Mouse (Mus musculus) stomach, embryonic 15.5 days (tissue): ENCODE results near the gene Syn3. TPM values are rescaled to one million over a fixed set of nuclear protein-coding genes. Genes with fewer than 3 reads are reported as not detected.

Experiments used
- ATAC-seq: fragments of 200-750 bp; cut with Nextera tagmentation; 2 replicates; pipeline ENCODE4 v1.8.0; 2017; ENCODE audit warnings: low read depth, moderate number of reproducible peaks, moderate TSS enrichment; ENCODE audit not compliant: insufficient read depth, low FRiP score
- H3K27ac ChIP-seq: fragments of 300-500 bp; sonication (generic); 2 replicates; pipeline ENCODE4 v1.5.1; 2015; ENCODE audit warnings: mild to moderate bottlenecking, inconsistent platforms
- H3K27me3 ChIP-seq: fragments of 300-500 bp; sonication (generic); replicated peaks from 2 replicates; pipeline ENCODE4 v1.6.1; 2015; ENCODE audit warnings: inconsistent platforms
- H3K36me3 ChIP-seq: fragments of 300-500 bp; sonication (generic); 2 replicates; pipeline ENCODE4 v1.6.1; 2015; ENCODE audit warnings: inconsistent platforms
- H3K4me1 ChIP-seq: fragments of 300-500 bp; sonication (generic); 2 replicates; pipeline ENCODE4 v1.6.1; 2015; ENCODE audit warnings: inconsistent platforms
- H3K4me2 ChIP-seq: fragments of 300-500 bp; sonication (generic); 2 replicates; pipeline ENCODE4 v1.6.1; 2015; ENCODE audit warnings: mild to moderate bottlenecking, inconsistent platforms
- H3K4me3 ChIP-seq: fragments of 300-500 bp; sonication (generic); replicated peaks from 2 replicates; pipeline ENCODE4 v1.5.1; 2015; ENCODE audit warnings: inconsistent platforms
- H3K9ac ChIP-seq: fragments of 300-500 bp; sonication (generic); 2 replicates; pipeline ENCODE4 v1.6.1; 2015; ENCODE audit warnings: inconsistent platforms
- H3K9me3 ChIP-seq: fragments of 300-500 bp; sonication (generic); 2 replicates; pipeline ENCODE4 v1.6.1; 2016; ENCODE audit warnings: inconsistent platforms
- whole genome bisulfite sequencing: fragments of 180-500 bp; shearing (Covaris S2); methylation state at CpG from one replicate; pipeline ENCODE4 v1.1.7; 2015; 5-methylcytosine and 5-hydroxymethylcytosine counted together
- polyA plus RNA-seq: library from polyadenylated mRNA; unstranded; fragments of >200 nt; fragmentation: Nextera tagmentation; extraction: Ambion mirVana; gene quantifications from 2 replicates; pipeline ENCODE4 v1.2.1, GENCODE M21; 2015

Gene Syn3
- polyA plus RNA-seq, 1 experiment from 2014 or later: 3.5 TPM

DNA sequence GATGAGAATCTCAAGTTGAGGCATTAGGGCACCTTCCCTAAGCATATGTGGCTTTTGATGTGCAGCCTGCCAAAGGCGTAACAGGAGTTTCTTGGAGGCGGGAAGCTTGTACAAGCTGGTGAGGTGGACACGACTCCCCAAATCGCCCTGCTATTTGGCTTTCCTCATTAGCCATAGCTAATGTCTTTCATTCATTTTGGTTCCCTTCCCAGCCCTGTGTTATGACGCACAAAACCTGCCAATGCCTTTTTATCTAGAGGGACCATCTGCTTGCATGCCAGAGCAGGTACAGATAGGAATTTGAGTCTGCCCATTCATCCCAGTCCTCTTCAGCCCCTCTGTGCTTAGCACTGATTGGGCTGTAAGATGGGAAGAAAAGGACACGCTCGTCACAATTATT, 158.3 kb downstream of the Syn3 start:
- H3K9me3 ChIP-seq: no peaks in the 10 kb centered on the region
- peaks cover 6% of the 10 kb centered on the region for H3K36me3 ChIP-seq
- peaks cover 57% of the 10 kb centered on the region for H3K4me1 ChIP-seq
- ATAC-seq: no peak
- 77% methylated on average over 7 of the region's 7 CpGs for WGBS
- no peaks in the 10 kb centered on the region for H3K27me3 ChIP-seq
- H3K9ac ChIP-seq: no peak overlapping the region
- H3K4me2 ChIP-seq: no peak overlapping the region
- no peak overlapping the region for H3K4me3 ChIP-seq
- peak overlapping the region; percentile 85; the same call in 1 of the 2 replicates for H3K27ac ChIP-seq

DNA sequence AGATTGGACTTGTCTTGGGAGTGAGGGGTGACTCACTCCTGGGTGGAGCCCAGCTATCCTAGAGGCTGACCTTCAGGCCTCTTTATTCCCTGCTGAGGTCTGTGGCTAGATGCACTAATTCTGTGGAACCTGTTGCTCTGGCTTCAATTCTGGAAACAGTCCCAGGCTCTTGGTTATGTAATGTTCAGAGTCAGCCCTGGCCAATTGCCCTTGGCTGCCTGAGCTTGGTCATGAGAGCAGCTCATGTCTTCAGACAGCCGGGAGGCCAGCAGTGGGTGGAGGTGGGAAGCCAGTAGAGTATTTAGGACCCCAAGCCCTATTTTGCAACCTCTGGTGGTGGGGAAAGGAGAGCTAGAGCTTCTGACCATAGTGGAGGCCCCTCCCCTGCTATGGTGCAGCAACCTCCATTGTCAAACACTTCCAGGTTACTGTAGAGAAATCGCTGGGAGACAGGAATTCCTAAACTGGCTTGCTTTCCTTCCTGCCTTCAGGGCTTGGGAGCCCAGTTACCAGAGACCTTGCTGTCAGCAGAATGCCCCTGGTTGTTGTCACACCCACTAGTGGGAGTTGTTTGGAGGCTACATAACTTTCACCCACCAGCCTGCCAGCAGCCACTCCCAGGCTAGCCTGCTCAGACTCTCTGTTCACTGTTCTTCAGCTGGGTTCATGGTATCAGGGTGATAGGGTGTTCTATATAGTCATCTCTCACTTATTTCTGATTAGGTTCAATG, 158.9 kb downstream of the Syn3 start:
- 37% methylated on average over 2 of the region's 2 CpGs for WGBS
- Histone ChIP-seq H3K9me3 (no peaks in the 10 kb centered on the region), H3K27me3 (no peaks in the 10 kb centered on the region), H3K36me3 (peaks cover 6% of the 10 kb centered on the region), H3K27ac (peak overlapping the region; percentile 85), H3K4me1 (peaks cover 57% of the 10 kb centered on the region), H3K4me2 (no peak overlapping the region), H3K9ac (no peak overlapping the region), H3K4me3 (no peak overlapping the region)
- ATAC-seq: peak; percentile 67

DNA sequence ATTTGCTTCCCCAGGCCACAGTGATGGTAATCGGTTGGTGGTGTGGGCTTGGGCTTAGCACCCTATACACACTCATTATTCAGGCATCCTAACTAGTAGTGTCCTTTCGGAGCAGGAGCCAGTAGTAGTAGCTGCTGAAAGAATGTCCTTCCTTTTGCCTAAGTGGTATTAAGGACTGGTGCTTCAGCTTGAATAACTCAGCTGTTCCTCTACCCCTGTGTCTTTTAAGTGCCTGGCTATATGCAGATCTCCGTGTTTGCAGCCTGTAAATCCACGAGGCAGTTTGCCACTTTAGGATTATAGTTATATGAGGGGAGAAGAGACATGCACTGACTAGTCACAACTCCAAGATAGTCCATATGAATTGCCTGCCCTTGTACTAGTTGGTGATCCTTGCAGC, 159.6 kb downstream of the Syn3 start:
- no peak overlapping the region for H3K4me3 ChIP-seq
- 68% methylated on average over 4 of the region's 4 CpGs for WGBS
- no peak overlapping the region for H3K4me2 ChIP-seq
- peak overlapping the region; percentile 85 for H3K27ac ChIP-seq
- H3K4me1 ChIP-seq: peaks cover 62% of the 10 kb centered on the region
- no peak for ATAC-seq
- no peaks in the 10 kb centered on the region for H3K27me3 ChIP-seq
- H3K9ac ChIP-seq: no peak overlapping the region
- no peaks in the 10 kb centered on the region for H3K36me3 ChIP-seq
- H3K9me3 ChIP-seq: no peaks in the 10 kb centered on the region

DNA sequence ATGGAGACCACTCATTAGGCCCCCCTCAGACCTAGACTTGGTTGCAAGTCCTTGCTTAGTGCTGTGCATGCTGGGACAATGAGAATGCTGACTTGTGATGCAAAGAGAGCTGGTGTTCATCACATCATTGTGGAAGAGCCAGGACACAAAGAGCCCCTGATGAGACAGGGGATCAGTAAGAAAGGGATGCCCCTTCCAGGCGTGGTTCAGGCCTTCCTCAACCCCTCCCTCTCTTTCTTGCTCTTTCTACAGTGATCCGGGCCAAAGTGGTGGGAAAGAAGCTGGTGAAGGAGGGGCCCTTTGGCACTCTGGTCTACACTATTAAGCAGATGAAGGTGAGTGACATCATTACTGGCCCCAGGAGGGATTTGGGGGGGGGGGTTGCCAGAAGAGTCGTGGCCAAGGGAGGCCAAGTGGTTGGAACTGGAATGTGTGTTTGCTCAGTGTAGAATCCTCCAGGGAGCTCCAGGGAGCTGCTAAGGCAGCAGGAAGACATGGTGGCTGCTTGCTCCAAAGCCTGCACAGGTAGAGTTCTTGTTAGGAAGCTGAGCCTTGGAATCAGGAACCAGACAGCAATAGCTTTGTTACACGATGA, 160.5 kb downstream of the Syn3 start:
- Histone ChIP-seq H3K4me2 (no peak overlapping the region), H3K9ac (no peak overlapping the region), H3K4me3 (no peak overlapping the region), H3K4me1 (peaks cover 65% of the 10 kb centered on the region), H3K36me3 (no peaks in the 10 kb centered on the region), H3K9me3 (no peaks in the 10 kb centered on the region), H3K27me3 (no peaks in the 10 kb centered on the region), H3K27ac (no peak overlapping the region)
- no peak for ATAC-seq
- WGBS: 69% methylated on average over 4 of the region's 4 CpGs

DNA sequence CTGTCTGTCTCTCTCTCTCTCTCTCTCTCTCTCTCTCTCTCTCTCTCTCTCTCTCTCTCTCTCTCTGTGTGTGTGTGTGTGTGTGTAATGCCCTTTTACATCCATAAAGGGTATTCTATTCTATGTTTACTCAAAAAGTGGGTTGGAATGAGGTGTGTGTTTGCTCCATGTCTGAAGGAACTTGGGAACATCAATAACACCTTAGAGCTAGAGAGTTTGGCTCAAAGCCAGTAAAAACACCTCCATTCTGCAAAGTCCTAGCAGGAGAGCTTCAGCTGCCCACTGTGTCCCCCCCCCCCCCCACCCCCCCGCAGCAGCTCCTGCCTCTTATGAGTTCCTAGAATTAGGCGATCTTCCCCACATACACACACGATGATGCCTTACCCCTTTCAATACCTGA, 161.5 kb downstream of the Syn3 start:
- no peak for ATAC-seq
- H3K4me1 ChIP-seq: peaks cover 67% of the 10 kb centered on the region
- H3K4me2 ChIP-seq: no peak overlapping the region

DNA sequence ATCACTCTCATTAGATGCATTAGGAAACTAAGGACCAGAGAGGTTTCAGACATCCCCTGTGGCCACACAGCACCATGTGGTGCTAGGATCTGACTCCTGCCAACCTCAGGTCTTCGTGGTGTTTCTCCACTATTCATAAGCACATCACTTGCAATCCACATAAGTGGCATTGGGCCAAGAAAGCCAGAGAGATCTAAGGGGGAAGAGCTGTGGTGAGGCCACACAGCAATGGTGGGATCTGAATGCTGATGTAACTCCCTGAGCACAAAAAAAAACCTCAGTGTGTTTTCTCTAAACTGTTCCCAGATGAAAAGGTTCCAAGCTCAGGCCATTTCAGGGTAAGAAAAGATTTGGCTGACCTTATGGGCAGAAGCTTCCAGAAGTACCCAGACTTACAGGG, 162.2 kb downstream of the Syn3 start:
- Histone ChIP-seq H3K4me3 (no peak overlapping the region), H3K4me2 (no peak overlapping the region), H3K27me3 (no peaks in the 10 kb centered on the region), H3K36me3 (no peaks in the 10 kb centered on the region), H3K9me3 (no peaks in the 10 kb centered on the region), H3K9ac (no peak overlapping the region), H3K4me1 (peaks cover 67% of the 10 kb centered on the region), H3K27ac (no peak overlapping the region)
- ATAC-seq: no peak
- 43% methylated on average over 1 of the region's 1 CpGs for WGBS

More for the DNA sequence above, 161.5 kb downstream of the Syn3 start:
- no peak overlapping the region for H3K9ac ChIP-seq
- no peaks in the 10 kb centered on the region for H3K27me3 ChIP-seq
- no peak overlapping the region for H3K4me3 ChIP-seq
- 30% methylated on average over 3 of the region's 3 CpGs for WGBS
- H3K27ac ChIP-seq: no peak overlapping the region
- no peaks in the 10 kb centered on the region for H3K9me3 ChIP-seq
- no peaks in the 10 kb centered on the region for H3K36me3 ChIP-seq

DNA sequence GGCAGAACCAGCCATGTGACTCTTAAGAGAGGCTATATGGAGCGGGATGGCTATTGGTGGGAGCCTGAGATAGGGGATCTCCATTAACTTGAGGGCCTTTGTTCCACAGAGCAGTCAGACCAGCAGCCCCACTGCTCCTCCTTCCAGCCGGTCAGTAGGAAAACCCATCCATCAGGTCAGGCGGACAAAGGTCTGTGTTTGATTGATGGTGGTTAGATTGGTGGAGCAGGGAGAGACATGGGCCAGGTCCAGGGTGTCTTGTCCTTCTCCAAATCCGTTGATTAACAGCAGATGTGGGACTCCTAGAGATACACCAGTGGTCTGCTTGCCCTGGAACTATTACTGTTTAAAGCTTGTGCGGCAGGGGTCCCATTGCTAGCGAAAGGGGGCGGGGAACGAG, 164.1 kb downstream of the Syn3 start:
- no peaks in the 10 kb centered on the region for H3K9me3 ChIP-seq
- H3K9ac ChIP-seq: no peak overlapping the region
- peaks cover 64% of the 10 kb centered on the region for H3K4me1 ChIP-seq
- no peak overlapping the region for H3K4me2 ChIP-seq
- no peak overlapping the region for H3K27ac ChIP-seq
- H3K27me3 ChIP-seq: no peaks in the 10 kb centered on the region
- no peak for ATAC-seq
- 33% methylated on average over 8 of the region's 8 CpGs for WGBS
- no peaks in the 10 kb centered on the region for H3K36me3 ChIP-seq
- no peak overlapping the region for H3K4me3 ChIP-seq

DNA sequence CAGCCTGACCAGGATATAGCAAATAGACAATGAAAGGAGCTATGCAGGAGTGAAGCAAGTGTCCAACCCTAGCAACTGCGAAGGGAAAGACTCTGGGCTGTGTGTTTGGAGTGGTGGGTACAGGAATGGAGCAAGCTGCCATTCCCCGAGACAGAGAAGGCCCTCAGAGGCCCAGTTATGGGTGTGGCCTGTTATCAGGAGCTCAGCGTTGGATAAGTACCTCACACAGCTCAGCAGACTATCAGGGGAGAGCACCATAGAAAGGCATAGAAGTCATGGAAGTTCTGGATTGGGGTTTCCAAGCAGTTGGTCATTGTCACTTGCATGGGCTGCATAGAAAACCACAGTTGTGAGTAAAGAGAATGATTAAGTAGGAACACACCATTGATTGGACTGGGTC, 165.8 kb downstream of the Syn3 start:
- WGBS: 55% methylated on average over 3 of the region's 3 CpGs
- no peaks in the 10 kb centered on the region for H3K9me3 ChIP-seq
- no peak overlapping the region for H3K4me3 ChIP-seq
- no peak overlapping the region for H3K4me2 ChIP-seq
- no peaks in the 10 kb centered on the region for H3K27me3 ChIP-seq
- H3K9ac ChIP-seq: no peak overlapping the region
- no peaks in the 10 kb centered on the region for H3K36me3 ChIP-seq
- H3K27ac ChIP-seq: no peak overlapping the region; the same call in 1 of the 2 replicates
- ATAC-seq: peak; percentile 56; the same call in 1 of the 2 replicates
- peaks cover 48% of the 10 kb centered on the region for H3K4me1 ChIP-seq

DNA sequence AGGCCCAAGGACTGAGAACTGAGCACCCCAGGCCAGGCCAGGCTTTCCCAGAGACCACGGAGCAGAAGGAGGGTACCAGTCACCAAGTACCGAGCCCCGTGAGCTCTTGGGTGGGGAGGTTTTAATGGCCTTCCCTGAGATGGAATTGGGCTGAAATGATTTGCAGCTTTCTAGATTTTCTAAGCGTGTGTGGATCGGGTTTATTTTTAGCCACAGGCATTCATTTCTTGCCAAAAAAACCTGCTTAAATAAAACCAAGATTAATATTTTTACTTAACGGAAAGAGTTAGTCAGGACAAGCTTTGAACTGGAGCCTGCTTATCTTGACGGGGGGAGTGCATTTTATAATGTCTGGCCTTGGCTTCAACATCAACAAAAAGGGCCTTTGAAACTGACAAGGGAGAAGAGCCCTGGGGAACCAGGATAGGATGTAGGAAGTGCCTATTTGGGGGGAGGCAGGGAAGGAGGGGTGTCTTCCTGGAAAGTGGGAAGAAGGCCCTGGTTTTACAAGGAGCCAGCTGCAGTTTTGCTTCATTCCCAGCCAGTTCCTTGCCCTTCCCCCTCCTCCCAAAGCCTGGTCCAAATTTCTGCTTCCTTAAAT, 166.9 kb downstream of the Syn3 start:
- Histone ChIP-seq H3K4me1 (peaks cover 43% of the 10 kb centered on the region), H3K4me2 (peak overlapping the region; percentile 26; the same call in 1 of the 2 replicates), H3K27me3 (no peaks in the 10 kb centered on the region), H3K9ac (no peak overlapping the region), H3K27ac (peak overlapping the region; percentile 74), H3K9me3 (no peaks in the 10 kb centered on the region), H3K36me3 (no peaks in the 10 kb centered on the region), H3K4me3 (no peak overlapping the region)
- WGBS: 12% methylated on average over 7 of the region's 7 CpGs
- no peak for ATAC-seq

DNA sequence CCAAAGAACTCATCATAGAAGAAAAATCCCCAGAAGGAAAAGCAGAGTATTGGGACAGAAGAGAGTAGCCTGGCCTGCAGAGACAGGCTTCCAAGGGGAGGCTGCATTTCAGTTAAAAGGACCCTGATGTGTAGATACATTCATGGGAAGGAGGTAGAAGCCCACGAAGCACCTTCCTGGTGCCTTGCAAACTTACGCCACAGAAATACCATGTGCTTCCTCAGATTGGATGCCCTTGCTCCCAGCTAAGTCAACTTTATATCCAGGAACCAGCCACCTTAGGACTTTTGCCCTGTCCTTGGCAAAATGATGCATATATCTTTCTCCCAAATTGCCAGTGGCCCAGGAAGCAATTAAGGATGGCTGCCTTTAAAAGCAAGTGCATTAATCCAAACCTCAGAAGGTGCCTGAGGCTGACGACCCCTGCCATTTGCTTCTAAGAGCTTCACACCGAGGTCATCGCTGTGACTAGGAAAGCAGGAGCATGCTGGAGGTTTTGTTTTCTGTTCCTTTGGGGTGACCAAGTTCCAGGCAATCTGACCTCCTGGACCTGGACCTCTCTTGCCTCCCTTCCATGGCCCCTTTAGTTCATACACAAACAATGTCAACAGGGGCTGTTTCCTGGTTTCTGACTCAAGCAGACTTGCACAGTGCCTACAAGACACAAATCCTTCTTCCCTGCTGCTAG, 167.6 kb downstream of the Syn3 start:
- Histone ChIP-seq H3K9ac (no peak overlapping the region), H3K27me3 (no peaks in the 10 kb centered on the region), H3K9me3 (no peaks in the 10 kb centered on the region), H3K27ac (peak overlapping the region; percentile 74), H3K4me3 (no peak overlapping the region), H3K36me3 (no peaks in the 10 kb centered on the region), H3K4me1 (peaks cover 39% of the 10 kb centered on the region), H3K4me2 (peak overlapping the region; percentile 26; the same call in 1 of the 2 replicates)
- WGBS: 62% methylated on average over 5 of the region's 5 CpGs
- ATAC-seq: no peak

DNA sequence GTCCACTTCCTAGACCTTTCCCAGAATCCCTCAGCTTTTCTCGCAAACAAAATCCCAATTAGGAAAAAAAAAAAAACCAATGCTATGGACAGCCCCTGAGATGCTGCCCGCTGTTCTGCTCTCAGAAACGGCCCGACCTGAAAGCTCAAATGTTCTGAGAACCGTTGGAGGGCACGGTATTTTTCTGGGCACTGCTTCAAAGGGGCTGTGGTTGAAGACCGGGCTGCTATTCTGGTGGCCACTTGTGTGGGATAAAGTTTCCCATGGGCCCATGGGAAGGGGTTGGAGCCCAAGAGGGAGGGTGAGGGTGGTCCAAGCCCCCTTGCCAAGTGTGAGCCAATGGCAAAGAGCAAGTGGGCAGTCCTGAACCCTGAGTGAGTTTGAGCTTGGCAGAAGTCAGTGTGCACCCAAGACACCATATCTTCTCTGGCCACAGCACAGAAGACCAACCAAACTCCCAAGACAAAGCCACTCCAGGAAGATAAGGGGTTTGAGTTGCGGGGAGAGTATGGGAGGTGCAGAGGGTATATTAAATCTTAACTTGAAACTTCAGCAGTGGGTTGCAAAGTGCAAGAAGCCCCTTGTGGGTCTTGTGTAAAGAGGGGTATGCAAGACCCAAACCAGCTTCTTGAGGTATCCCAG, 169.3 kb downstream of the Syn3 start:
- no peak overlapping the region for H3K9ac ChIP-seq
- WGBS: 91% methylated on average over 8 of the region's 8 CpGs
- peaks cover 34% of the 10 kb centered on the region for H3K4me1 ChIP-seq
- no peaks in the 10 kb centered on the region for H3K27me3 ChIP-seq
- no peaks in the 10 kb centered on the region for H3K9me3 ChIP-seq
- no peak overlapping the region for H3K4me3 ChIP-seq
- H3K27ac ChIP-seq: no peak overlapping the region
- ATAC-seq: no peak
- H3K36me3 ChIP-seq: no peaks in the 10 kb centered on the region
- no peak overlapping the region for H3K4me2 ChIP-seq
